Mouse (Mus musculus) adrenal gland, adult 2 months (tissue): Measurements from ENCODE around the gene AI597479. TPM values are rescaled to one million over a fixed set of nuclear protein-coding genes. Genes with fewer than 3 reads are reported as not detected.

ENCODE experiments used
- DNase-seq: peaks from one replicate; pipeline ENCODE4 v3.0.0; 2021
- polyA plus RNA-seq: library from polyadenylated mRNA; depleted of rRNA; stranded (reverse); fragments of >200 nt; gene quantifications from 2 replicates; pipeline ENCODE4 v1.2.3, GENCODE M21; 2012; rRNA removed
- total RNA-seq, 2 experiments: library from RNA; stranded (reverse); gene quantifications; 2 replicates each; pipeline ENCODE4 v1.2.3; 2021

AI597479 gene
- total and polyA plus RNA-seq, 3 experiments = 1.6 to 16.5 (median 15.3) TPM

GRCm38 (mm10) chr1:43162394-43162793, 63.9 kb downstream of the AI597479 start:
- no peak for DNase-seq

DNA sequence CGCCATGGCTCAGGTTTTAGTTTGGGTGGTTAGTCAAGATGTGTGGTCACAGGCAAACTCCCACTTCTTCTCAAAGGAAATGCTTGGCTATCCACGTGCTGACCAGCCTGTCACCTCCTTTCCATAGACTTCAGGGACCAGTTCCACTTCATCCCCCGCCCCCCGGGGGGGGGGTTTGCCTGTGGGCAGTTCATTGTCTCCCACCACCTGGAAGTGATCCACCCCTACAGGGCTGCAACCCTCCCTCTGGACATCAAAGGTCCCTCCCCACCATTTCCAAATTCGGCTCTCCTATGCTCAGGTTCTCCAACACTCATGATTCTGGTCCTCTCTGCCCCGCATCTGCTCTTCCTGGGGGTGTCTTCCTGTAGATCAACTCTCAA, 64.6 kb downstream of the AI597479 start:
- DNase-seq = no peak

DNA sequence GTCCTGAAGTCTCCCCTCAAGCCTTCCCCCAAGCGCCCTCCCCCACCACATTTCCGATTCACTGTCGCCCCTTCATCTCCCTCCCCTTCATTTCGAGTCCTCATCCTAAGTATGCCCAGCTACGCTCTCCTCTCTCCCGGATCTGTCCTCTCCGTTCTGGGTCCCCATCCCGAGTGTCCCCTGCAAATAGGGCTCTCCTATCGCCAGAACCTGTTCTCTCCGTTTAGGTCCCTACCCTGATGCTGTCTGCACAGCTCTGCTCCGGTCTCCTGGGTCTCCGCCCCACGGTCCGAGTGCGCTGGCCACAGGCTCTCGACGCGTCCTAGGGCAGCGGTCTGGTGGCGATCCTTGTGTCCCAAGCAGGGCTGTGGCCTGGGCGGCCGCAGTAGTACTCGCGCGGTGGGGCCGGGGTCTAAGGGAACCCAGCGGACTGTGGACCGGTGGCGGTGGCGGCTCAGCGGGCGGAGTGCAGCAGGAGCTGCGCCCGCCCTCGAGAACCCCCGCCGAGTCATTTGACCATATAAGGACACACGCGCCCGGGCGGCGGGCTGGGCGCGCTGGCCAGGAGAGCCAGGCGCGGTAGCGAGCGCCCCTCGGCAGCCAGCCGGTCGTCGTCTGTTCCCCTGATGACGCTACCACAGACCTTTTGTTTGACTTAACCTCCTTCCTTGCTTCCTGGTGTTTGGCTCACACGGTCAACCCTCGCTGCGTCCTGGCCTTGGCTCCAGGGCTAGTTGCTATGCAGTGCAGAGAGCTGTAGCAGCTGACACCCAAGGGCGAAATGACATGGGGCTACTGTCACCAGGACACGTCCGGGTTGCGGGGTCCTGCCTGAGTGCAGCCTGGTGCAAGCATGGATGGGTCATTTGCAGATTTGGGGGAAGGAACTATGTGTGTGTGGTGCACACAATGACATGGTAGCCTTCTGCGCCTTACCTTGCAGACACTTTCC, 65.2 kb downstream of the AI597479 start:
- peak; percentile 83 for DNase-seq

DNA sequence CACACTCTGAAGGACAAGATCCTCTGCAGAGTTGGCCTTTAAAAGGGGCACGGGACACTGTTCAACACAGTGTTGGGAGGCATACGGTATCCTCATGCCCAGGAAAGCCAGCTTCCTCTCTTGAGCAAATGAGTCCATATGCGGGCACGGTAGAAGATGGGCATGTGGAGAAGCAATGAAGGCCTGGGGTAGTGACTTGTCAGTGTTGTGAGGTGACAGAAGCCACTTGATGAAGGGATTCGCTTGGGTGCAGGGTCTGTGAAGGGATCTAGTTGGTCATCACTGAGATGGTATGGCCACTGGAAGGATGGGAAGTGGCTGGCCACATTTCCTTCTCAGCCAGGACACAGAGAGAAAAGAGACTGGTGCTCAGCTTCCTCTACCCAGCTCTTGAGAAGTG, 66.1 kb downstream of the AI597479 start:
- no peak for DNase-seq

Other genes with a start within 250 kb of the AI597479 start
- gene Mrps9, start 247.5 kb upstream of the AI597479 start, total RNA-seq = 10 to 100 TPM; 56.0 to 67.9 TPM
- 15.6 and 17.1 TPM in 2 replicates for gene Mrps9, start 247.5 kb upstream of the AI597479 start, polyA plus RNA-seq
- gene Gpr45, start 145.8 kb upstream of the AI597479 start, total RNA-seq = 1 to 10 TPM; 1.3 to 5.3 TPM
- 1.0 and 1.8 TPM in 2 replicates for gene Gpr45, start 145.8 kb upstream of the AI597479 start, polyA plus RNA-seq
- gene Tgfbrap1, start 73 bp upstream of the AI597479 start, total RNA-seq = 10 to 100 TPM; 31.7 to 32.2 TPM
- 20.4 and 21.2 TPM in 2 replicates for gene Tgfbrap1, start 73 bp upstream of the AI597479 start, polyA plus RNA-seq
- gene Fhl2, start 98.3 kb downstream of the AI597479 start, total RNA-seq = 10 to 100 TPM; 20.0 to 37.1 TPM
- 15.4 and 16.0 TPM in 2 replicates for gene Fhl2, start 98.3 kb downstream of the AI597479 start, polyA plus RNA-seq